Mouse (Mus musculus): ENCODE results near the gene Atl1.

Atl1 gene

GRCm38 (mm10) chr12:69892371-69893251 lies at the start of gene Atl1, which contains the start of gene Map4k5:
TSS of gene Atl1 (plus strand) at chr12:69892614.
TSS of gene Map4k5 (minus strand) at chr12:69893200.
- DNase-seq: peak; percentile 90

- DNase-seq: no peak
These were observed 48.6 kb upstream of the Atl1 start for GRCm38 (mm10) chr12:69843531-69844445.

- no peak for DNase-seq
These were observed 46.7 kb upstream of the Atl1 start for GRCm38 (mm10) chr12:69845722-69846121.

- DNase-seq: no peak
These were observed 45.9 kb upstream of the Atl1 start for GRCm38 (mm10) chr12:69846499-69846898.

GRCm38 (mm10) chr12:69848083-69848878 lies 44.1 kb upstream of the Atl1 start:
- DNase-seq: no peak

- DNase-seq: no peak
These were observed 40.1 kb upstream of the Atl1 start for GRCm38 (mm10) chr12:69852288-69852687.

- DNase-seq: no peak
These were observed 39.0 kb upstream of the Atl1 start for GRCm38 (mm10) chr12:69853387-69853786.

- DNase-seq: no peak
These were observed 38.5 kb upstream of the Atl1 start for GRCm38 (mm10) chr12:69853942-69854341.

GRCm38 (mm10) chr12:69855641-69856300 lies 36.6 kb upstream of the Atl1 start:
- no peak for DNase-seq

- no peak for DNase-seq
These were observed 36.0 kb upstream of the Atl1 start for GRCm38 (mm10) chr12:69856398-69856797.

- no peak for DNase-seq
These were observed 34.8 kb upstream of the Atl1 start for GRCm38 (mm10) chr12:69857597-69857996.

GRCm38 (mm10) chr12:69858847-69859246 lies 33.6 kb upstream of the Atl1 start:
- DNase-seq: no peak

- DNase-seq: peak; percentile 68
These were observed 28.9 kb upstream of the Atl1 start for GRCm38 (mm10) chr12:69863505-69863904.

- DNase-seq: no peak
These were observed 28.2 kb upstream of the Atl1 start for GRCm38 (mm10) chr12:69864164-69864692.

GRCm38 (mm10) chr12:69867338-69867737 lies 25.1 kb upstream of the Atl1 start:
- peak; percentile 51 for DNase-seq

- no peak for DNase-seq
These were observed 20.8 kb upstream of the Atl1 start for GRCm38 (mm10) chr12:69871632-69872031.

- DNase-seq: no peak
These were observed 14.5 kb upstream of the Atl1 start for GRCm38 (mm10) chr12:69877842-69878363.

- DNase-seq: no peak
These were observed 13.2 kb upstream of the Atl1 start for GRCm38 (mm10) chr12:69879172-69879665.

- no peak for DNase-seq
These were observed 12.7 kb upstream of the Atl1 start for GRCm38 (mm10) chr12:69879739-69880138.

GRCm38 (mm10) chr12:69881198-69881905 lies 11.1 kb upstream of the Atl1 start:
- no peak for DNase-seq

GRCm38 (mm10) chr12:69884053-69884452 lies 8.4 kb upstream of the Atl1 start:
- no peak for DNase-seq

Measured in thymus, postnatal 4 days (tissue).